Mouse (Mus musculus) liver, embryonic 11.5 days (tissue): Measurements from ENCODE around the gene Hmcn1. TPM values are rescaled to one million over a fixed set of nuclear protein-coding genes. Genes with fewer than 3 reads are reported as not detected.

Experiments
- polyA plus RNA-seq: library from polyadenylated mRNA; unstranded; fragments of >200 nt; fragmentation: Nextera tagmentation; extraction: Ambion mirVana; gene quantifications from 2 replicates; pipeline ENCODE4 v1.2.1, GENCODE M21; 2014

Hmcn1 gene
- polyA plus RNA-seq, 1 experiment from 2014 or later: 9.9 TPM

Other genes with a start within 250 kb of the Hmcn1 start
- gene Gm47985, start 189.1 kb upstream of the Hmcn1 start, polyA plus RNA-seq: 1.7 and 1.9 TPM in 2 replicates
- gene Gm8947, start 198.9 kb upstream of the Hmcn1 start, polyA plus RNA-seq: 0.55 and 1.1 TPM in 2 replicates
- gene Gm47995, start 205.0 kb upstream of the Hmcn1 start, polyA plus RNA-seq: 0.36 and 0.52 TPM in 2 replicates
- 1.0 and 1.2 TPM in 2 replicates for gene 3110040M04Rik, start 210.7 kb upstream of the Hmcn1 start, polyA plus RNA-seq
- gene Gm47996, start 216.7 kb upstream of the Hmcn1 start, polyA plus RNA-seq: 0.26 and 0.27 TPM in 2 replicates